Mouse (Mus musculus): ENCODE data around the gene Prl7b1.

Prl7b1 gene

DNA sequence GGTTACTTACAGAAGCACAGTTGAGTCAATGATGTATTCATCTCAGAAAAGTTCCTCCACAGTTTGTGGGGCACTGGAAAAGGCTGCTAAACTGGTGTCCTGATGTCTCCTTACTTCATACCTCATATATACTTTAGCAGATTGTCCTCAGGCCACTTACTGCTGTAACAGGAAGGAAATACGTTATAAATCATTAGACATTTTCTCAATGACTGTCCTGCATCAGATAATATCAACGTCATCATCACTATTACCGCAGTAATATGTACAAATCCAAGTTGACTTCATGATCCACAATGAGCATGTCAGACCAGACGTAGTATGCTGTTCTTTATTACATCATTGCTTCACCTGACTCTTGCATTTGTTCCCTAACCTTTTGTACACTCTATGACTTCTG, at the start of gene Prl7b1:
Prl7b1 (minus strand) TSS at position 101 of the 400 bp plus-strand sequence.
- no peak for DNase-seq (ENCODE audit: low read depth, low spot score)

DNA sequence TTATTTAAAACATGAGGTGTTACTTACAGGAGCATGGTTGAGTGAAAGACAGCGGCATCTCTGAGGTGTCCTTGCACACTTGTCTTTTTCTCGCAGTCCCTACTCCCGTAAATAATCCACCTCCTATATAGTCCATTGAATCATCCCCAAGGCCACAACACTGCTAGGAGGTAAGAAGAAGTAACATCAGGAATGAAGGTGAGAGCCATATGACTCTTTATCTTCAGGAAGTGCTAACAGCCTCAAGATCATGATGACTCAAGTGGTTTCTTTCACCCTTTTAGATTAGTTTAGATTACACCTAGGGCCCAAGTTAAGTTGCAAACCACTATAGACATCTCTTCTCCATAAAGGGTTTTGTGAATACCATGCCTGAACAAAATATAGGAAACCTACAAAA, 32.0 kb upstream of the Prl7b1 start, which contains the start of gene Prl7a1:
Prl7a1 (minus strand) TSS at position 101 of the 400 bp plus-strand sequence.
- no peak for DNase-seq (ENCODE audit: low read depth, low spot score)

DNA sequence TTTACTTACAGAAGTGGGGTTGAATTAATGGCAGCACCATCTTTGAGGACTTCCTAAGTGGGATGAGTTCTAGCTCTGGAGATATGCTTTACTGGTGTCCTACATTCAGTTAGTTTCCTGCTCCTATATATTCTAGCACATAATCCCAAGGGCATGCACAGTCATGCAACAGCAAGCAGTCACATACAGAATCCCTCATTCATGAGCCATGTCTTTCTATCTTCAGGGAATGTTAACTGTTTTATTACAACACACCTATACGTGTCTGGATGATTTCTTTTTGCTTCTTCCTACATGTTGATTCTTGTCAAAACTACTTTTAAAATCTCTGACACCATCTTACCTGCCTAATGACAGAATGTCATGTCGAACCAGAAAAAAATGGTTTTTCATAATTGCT, 28.3 kb downstream of the Prl7b1 start, which contains the start of gene Prl8a1:
Prl8a1 (minus strand) TSS at position 101 of the 400 bp plus-strand sequence.
- DNase-seq (ENCODE audit: low read depth, low spot score), result no peak

DNA sequence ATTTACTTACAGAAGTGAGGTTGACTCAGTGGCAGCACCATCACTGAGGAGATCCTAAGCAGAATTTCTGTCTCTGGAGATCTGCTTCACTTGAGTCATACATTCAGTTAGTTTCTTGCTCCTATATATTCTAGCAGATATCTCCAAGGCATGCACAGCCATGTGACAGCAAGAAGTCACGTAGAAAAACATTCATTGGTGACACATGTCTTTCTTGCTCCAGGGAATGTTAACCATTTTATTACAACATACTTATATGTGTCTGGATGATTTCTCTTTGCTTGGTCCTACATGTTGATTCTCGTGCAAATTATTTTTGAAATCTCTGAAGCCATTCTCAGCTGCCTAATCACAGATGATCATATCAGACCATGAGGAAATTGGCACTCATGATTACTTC, 45.9 kb downstream of the Prl7b1 start, which contains the start of gene Prl8a9:
Prl8a9 (minus strand) TSS at position 101 of the 400 bp plus-strand sequence.
- DNase-seq (ENCODE audit: low read depth, low spot score), result no peak

DNA sequence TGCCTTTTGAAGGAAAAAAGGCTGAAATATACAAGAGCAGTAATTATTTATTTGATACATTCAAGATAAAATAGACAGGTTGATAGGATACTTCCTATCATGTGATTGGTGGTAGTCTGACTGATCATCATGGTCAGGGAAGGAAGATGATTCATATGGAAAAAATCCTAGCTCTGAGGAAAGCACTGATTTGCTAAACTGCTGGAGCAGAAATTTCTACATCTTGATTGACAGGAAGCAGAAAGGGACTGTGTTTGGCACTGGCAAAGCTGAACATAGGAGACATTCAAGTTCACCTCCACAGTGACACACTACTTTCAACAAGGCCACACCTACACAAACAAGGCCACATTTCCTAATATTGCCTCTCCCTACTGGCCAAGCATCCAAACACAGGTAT, 57.0 kb downstream of the Prl7b1 start:
- DNase-seq (ENCODE audit: low read depth, low spot score), result no peak
